Mouse (Mus musculus) lung, embryonic 16.5 days (tissue): ENCODE data around the gene Pip4k2a. TPM values are rescaled to one million over a fixed set of nuclear protein-coding genes. Genes with fewer than 3 reads are reported as not detected.
"Not testable (repeated sequence)": the region's sequence is repeated elsewhere in the genome, so short reads cannot be mapped to it uniquely, and the experiment has no call there.

Experiments used
- ATAC-seq: fragments of 200-750 bp; cut with Nextera tagmentation; 2 replicates; pipeline ENCODE4 v1.8.0; 2017; ENCODE audit warnings: low read depth, mild to moderate bottlenecking, moderate library complexity
- H3K27ac ChIP-seq: fragments of 300-500 bp; sonication (generic); 2 replicates; pipeline ENCODE4 v1.5.1; 2014; ENCODE audit warnings: mild to moderate bottlenecking, control low read depth, low read length
- H3K27me3 ChIP-seq: fragments of 300-500 bp; sonication (generic); 2 replicates; pipeline ENCODE4 v1.6.1; 2014; ENCODE audit warnings: low read depth, low read length, mixed read lengths; ENCODE audit not compliant: control insufficient read depth, insufficient read depth
- H3K36me3 ChIP-seq: fragments of 300-500 bp; sonication (generic); 2 replicates; pipeline ENCODE4 v1.6.1; 2014; ENCODE audit warnings: low read length; ENCODE audit not compliant: control insufficient read depth, insufficient read depth
- H3K4me1 ChIP-seq: fragments of 300-500 bp; sonication (generic); replicated peaks from 2 replicates; pipeline ENCODE4 v1.6.1; 2014; ENCODE audit warnings: low read length, mixed read lengths; ENCODE audit not compliant: control insufficient read depth, insufficient read depth
- H3K4me2 ChIP-seq: fragments of 300-500 bp; sonication (generic); 2 replicates; pipeline ENCODE4 v1.6.1; 2014; ENCODE audit warnings: low read depth, low read length, control low read depth
- H3K4me3 ChIP-seq: fragments of 300-500 bp; sonication (generic); 2 replicates; pipeline ENCODE4 v1.5.1; 2014; ENCODE audit warnings: mild to moderate bottlenecking, low read length, control low read depth
- H3K9ac ChIP-seq: fragments of 300-500 bp; sonication (generic); 2 replicates; pipeline ENCODE4 v1.6.1; 2014; ENCODE audit warnings: low read length, control low read depth
- H3K9me3 ChIP-seq: fragments of 300-500 bp; sonication (generic); 2 replicates; pipeline ENCODE4 v1.6.1; 2016; ENCODE audit warnings: low read length; ENCODE audit not compliant: control insufficient read depth
- WGBS: fragments of 180-500 bp; shearing (Covaris S2); extraction: QIAGEN DNeasy Blood & Tissue Kit; methylation state at CpG from one replicate; pipeline ENCODE4 v1.1.7; 2014; 5-methylcytosine and 5-hydroxymethylcytosine counted together
- polyA plus RNA-seq: library from polyadenylated mRNA; unstranded; fragments of >200 nt; fragmentation: Nextera tagmentation; extraction: Ambion mirVana; gene quantifications from 2 replicates; pipeline ENCODE4 v1.2.1, GENCODE M21; 2015

The Pip4k2a gene
- polyA plus RNA-seq, 1 experiment from 2014 or later = 7.4 TPM

DNA sequence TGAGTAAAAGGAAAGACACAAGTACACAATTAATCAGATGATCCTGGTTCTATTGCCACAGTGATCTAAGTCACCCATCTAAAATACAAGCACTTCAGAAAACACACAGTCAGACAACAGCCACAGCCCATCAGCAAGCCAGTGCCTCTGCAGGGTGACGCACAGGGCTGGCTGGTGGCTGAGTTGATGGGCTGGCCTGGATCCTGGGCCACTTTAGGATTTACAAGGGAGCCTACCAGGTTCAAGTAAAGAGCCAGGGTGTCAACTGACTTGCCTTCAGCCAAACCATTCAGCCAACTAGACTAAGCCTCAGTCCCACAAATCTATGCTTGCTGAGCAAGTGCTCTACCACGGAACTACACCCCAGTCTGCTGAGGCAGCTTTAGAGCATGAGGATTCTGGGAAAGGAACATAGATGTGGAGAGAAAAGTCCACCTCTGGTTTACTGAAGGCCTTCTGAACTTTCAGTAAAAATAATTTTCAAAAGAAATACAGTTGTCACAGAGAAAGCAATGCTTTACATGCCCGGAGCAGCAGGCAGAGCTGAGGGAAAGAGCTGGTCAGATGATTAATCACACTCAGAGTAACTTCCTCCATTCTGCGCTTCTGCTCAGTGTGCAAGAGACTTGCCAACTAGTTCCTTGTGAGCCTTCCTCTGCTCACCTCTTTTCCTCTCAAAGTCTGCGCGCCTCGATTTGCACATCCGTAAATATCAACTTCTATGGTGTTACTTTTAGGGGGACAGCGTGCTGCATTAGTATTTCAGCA, 94.4 kb downstream of the Pip4k2a start:
- Histone ChIP-seq H3K4me2 (no peak overlapping the region), H3K36me3 (no peaks in the 10 kb centered on the region), H3K4me3 (no peak overlapping the region), H3K9me3 (no peaks in the 10 kb centered on the region), H3K4me1 (no peaks in the 10 kb centered on the region; the same call in 1 of the 2 replicates), H3K27me3 (no peaks in the 10 kb centered on the region), H3K9ac (no peak overlapping the region), H3K27ac (no peak overlapping the region)
- WGBS = 78% methylated on average over 9 of the region's 9 CpGs
- ATAC-seq = no peak

GRCm38 (mm10) chr2:18901133-18901532, 96.8 kb downstream of the Pip4k2a start:
- Histone ChIP-seq H3K9ac (no peak overlapping the region), H3K4me2 (no peak overlapping the region), H3K27me3 (no peaks in the 10 kb centered on the region), H3K4me3 (no peak overlapping the region), H3K4me1 (peaks cover 7% of the 10 kb centered on the region), H3K36me3 (no peaks in the 10 kb centered on the region), H3K27ac (no peak overlapping the region), H3K9me3 (no peaks in the 10 kb centered on the region)
- 95% methylated on average over 4 of the region's 4 CpGs for WGBS
- no peak for ATAC-seq

DNA sequence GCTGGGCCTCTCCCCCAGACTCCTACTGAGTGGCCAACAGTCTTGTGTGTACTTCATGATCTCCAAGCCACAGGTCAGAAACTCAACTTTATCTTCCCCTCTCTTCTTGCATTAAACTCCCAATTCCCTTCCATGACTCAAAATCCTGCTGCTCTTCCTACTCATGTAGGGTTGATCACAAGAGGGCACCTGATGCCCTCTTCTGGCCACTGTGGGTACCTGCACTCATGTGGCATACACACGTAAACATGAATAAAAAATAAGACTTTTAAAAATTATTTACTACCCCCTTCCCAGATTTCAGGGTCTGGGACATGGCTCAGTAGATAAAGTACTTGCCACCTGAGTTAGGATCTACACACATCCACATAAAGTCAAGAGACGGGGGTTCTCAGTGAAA, 97.3 kb downstream of the Pip4k2a start:
- H3K4me2 ChIP-seq = no peak overlapping the region
- no peak overlapping the region for H3K27ac ChIP-seq
- no peak for ATAC-seq
- no peak overlapping the region for H3K4me3 ChIP-seq
- no peaks in the 10 kb centered on the region for H3K9me3 ChIP-seq
- H3K36me3 ChIP-seq = no peaks in the 10 kb centered on the region
- H3K9ac ChIP-seq = no peak overlapping the region
- no peaks in the 10 kb centered on the region for H3K27me3 ChIP-seq
- 94% methylated on average over 2 of the region's 2 CpGs for WGBS
- H3K4me1 ChIP-seq = peaks cover 10% of the 10 kb centered on the region

GRCm38 (mm10) chr2:18897742-18898256, 100.1 kb downstream of the Pip4k2a start:
- Histone ChIP-seq H3K4me1 (peaks cover 10% of the 10 kb centered on the region), H3K9ac (no peak overlapping the region), H3K27ac (no peak overlapping the region; the same call in 1 of the 2 replicates), H3K36me3 (no peaks in the 10 kb centered on the region), H3K4me3 (no peak overlapping the region), H3K9me3 (no peaks in the 10 kb centered on the region), H3K27me3 (no peaks in the 10 kb centered on the region), H3K4me2 (peak overlapping the region; percentile 23)
- ATAC-seq = peak; percentile 61
- WGBS = 24% methylated on average over 10 of the region's 10 CpGs

DNA sequence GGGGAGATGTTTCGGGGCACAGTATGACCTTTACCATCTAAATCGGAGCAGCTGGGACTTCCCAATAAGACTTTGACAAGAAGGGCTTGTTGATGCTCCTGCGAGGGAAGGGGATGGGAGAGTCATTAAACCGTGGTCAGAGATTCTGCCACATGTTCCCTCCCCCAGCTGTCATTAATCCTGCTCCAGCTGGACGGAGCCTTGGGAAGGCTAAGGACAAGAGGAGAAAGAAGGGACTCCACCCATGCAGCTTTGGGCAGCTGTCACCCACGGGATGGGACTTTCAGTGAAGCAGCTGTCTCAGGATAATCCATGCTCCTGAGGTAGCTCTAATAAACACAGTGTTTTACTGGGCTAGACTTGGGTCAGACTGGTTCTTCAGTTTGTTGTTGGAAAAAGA, 101.9 kb downstream of the Pip4k2a start:
- Histone ChIP-seq H3K27ac (no peak overlapping the region), H3K36me3 (no peaks in the 10 kb centered on the region), H3K4me1 (peaks cover 10% of the 10 kb centered on the region), H3K9me3 (no peaks in the 10 kb centered on the region), H3K27me3 (no peaks in the 10 kb centered on the region), H3K9ac (no peak overlapping the region), H3K4me3 (no peak overlapping the region), H3K4me2 (no peak overlapping the region)
- peak; percentile 55; the same call in 1 of the 2 replicates for ATAC-seq
- WGBS = 30% methylated on average over 6 of the region's 6 CpGs

- not testable (repeated sequence) for H3K4me3 ChIP-seq, ATAC-seq, H3K4me1 ChIP-seq, H3K36me3 ChIP-seq, H3K27ac ChIP-seq, H3K9ac ChIP-seq, H3K27me3 ChIP-seq, H3K4me2 ChIP-seq, H3K9me3 ChIP-seq
- WGBS = 100% methylated on average over 1 of the region's 1 CpGs
Measured at GRCm38 (mm10) chr2:18893336-18893735, 104.6 kb downstream of the Pip4k2a start.

DNA sequence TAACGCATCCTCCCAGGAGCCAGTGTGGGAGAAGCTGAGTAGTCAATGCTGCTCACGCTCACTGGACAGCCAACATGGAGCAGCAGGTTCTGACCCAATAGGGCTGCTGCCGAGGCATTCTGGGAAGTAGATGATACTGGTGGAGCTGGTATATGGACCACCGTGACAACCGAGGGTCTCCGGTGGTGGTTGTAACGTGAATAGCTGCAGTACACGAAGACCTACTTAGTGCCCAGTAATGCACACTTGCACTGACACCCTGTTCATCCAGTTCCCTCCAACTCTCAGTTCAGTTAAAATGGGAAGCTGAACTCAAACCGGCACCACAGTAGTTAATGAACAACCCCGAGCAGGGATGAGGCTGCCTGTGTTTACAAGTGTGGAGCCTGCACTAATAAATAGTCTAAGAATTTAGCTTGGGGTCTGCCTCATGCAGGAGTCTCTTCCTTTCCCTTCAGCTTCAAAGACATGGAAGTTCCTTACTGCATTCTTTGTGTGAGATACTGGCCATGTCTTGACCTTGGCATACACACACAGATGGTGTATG, 105.9 kb downstream of the Pip4k2a start:
- 71% methylated on average over 10 of the region's 10 CpGs for WGBS
- Histone ChIP-seq H3K4me1 (peaks cover 2% of the 10 kb centered on the region; the same call in 1 of the 2 replicates), H3K9ac (no peak overlapping the region), H3K9me3 (no peaks in the 10 kb centered on the region), H3K4me2 (no peak overlapping the region), H3K27ac (no peak overlapping the region), H3K27me3 (no peaks in the 10 kb centered on the region), H3K4me3 (no peak overlapping the region), H3K36me3 (no peaks in the 10 kb centered on the region)
- ATAC-seq = no peak

DNA sequence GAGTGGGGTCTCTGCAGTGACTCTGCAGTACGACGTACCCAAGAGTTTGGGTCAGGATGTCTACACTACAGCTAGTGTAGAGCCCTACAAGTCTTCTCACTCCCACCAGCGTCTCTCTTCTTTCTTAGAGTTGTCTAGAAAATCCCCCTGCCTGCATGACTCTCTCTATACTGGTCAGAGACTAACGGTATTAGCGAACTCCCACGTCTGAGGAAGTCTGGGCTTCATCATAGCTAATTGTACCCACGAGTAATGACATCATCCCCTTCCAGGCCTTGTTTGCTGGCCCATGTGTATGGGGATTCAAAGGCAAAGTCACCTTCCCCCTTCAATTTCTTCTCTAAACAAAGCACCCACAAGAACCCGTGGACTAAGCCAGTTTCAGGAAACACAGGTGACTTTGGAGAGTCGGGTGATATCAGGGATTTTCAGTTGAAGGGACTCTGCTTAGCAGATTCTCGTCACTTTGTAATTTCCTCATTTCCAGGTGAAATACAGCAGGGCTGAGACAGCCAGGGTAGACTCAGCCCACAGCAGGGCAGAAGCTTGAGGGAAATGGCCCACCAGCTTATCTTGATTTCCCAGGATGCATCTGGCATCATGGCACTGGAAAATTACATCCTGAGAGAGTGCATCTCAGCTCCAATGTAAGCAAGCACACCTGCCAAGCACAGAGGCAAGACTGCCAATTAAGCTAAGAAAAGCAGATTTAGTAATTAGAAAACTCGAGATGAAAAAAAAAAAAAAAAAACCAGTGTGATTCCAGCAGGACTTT, 107.5 kb downstream of the Pip4k2a start:
- Histone ChIP-seq H3K9ac (no peak overlapping the region), H3K4me1 (no peaks in the 10 kb centered on the region), H3K36me3 (no peaks in the 10 kb centered on the region), H3K27ac (no peak overlapping the region), H3K4me2 (no peak overlapping the region), H3K27me3 (no peaks in the 10 kb centered on the region), H3K9me3 (no peaks in the 10 kb centered on the region), H3K4me3 (no peak overlapping the region)
- no peak for ATAC-seq
- 61% methylated on average over 11 of the region's 11 CpGs for WGBS

- H3K4me1 ChIP-seq = no peaks in the 10 kb centered on the region
- H3K36me3 ChIP-seq = no peaks in the 10 kb centered on the region
- H3K4me2 ChIP-seq = no peak overlapping the region
- H3K27me3 ChIP-seq = no peaks in the 10 kb centered on the region
- H3K9ac ChIP-seq = no peak overlapping the region
- H3K9me3 ChIP-seq = no peaks in the 10 kb centered on the region
- no peak for ATAC-seq
- no peak overlapping the region for H3K4me3 ChIP-seq
- H3K27ac ChIP-seq = no peak overlapping the region
- 76% methylated on average over 3 of the region's 3 CpGs for WGBS
Measured at GRCm38 (mm10) chr2:18884277-18884676, 113.6 kb downstream of the Pip4k2a start.
